Mouse (Mus musculus): ENCODE results near the gene Gpr4. TPM values are rescaled to one million over a fixed set of nuclear protein-coding genes. Genes with fewer than 3 reads are reported as not detected.

Gene Gpr4
- total and polyA plus RNA-seq, 3 experiments: 0.15 to 0.19 TPM; not detected in 1

DNA sequence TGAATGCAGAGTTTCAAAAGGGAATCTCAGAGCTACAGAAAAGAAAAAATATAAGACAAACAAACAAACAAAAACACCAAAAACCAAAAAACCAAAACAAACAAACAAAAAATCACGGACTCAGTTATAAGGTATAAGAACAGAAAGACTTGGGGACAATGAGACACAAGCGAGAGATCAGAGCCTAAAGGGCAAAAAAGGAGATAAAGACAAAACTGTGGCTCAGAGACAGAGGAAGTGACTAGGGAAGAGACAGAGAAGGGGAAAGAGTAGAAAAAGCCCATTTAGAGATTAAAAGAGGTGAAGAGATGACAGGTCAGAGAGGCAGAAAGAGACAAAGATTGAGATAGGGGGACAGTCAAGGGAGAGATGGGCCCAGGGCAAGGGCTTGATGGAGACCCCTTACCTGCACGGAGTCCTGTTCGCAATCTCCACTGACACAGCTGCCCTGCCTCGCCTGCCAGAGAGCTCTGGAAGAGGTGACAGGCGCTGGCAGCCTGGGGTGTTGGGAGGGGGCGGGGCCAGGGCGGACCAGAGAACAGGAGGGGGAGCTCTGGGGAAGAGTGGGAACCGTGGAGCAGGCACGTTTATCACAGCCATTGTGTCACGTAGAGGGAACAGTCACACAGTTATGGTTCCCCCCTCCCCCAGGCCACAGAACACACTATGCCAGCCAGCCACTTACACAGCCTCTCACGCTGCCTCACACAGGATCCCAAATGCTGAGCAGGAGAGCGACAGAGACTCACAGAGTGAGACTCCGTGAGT lies 46.5 kb upstream of the Gpr4 start, which contains the start of gene Gipr:
Gipr (minus strand) TSS at position 472 of the 768 bp plus-strand sequence.
- Histone ChIP-seq H3K36me3 (ENCODE audit: control insufficient read depth in 1 of 2, insufficient read depth in 2 of 2, low read length in 2 of 2) (peaks cover 0 to 7% of the 10 kb centered on the region in 2 experiments; a peak in 2 of 4 replicates), H3K4me3 (ENCODE audit: control insufficient read depth in 1 of 2, insufficient read depth in 1 of 2, low read depth in 2 of 2, low read length in 2 of 2) (peak within 1 kb of the TSS; percentile 24 to 33), H3K79me2 (ENCODE audit: control insufficient read depth, insufficient read depth, low read length, poor library complexity) (no peaks in the 10 kb centered on the region), H3K27me3 (ENCODE audit: control insufficient read depth in 1 of 2, insufficient read depth in 2 of 2, low read length in 2 of 2) (no peaks in the 10 kb centered on the region), H3K9ac (ENCODE audit: control insufficient read depth, low read depth, low read length, poor library complexity, severe bottlenecking) (peak within 1 kb of the TSS; percentile 4; the same call in 1 of the 2 replicates), H3K4me1 (ENCODE audit: control insufficient read depth in 1 of 2, insufficient read depth in 2 of 2, low read length in 2 of 2) (peaks cover 6 to 29% of the 10 kb centered on the region in 2 experiments; a peak in 3 of 4 replicates), H3K27ac (ENCODE audit: control insufficient read depth, low read depth, low read length) (no peak within 1 kb of the TSS; the same call in 1 of the 2 replicates), H3K9me3 (replicated peaks; ENCODE audit: insufficient read depth, low read length) (no peaks in the 10 kb centered on the region)
- DNase-seq (ENCODE audit: low read depth, low spot score): peak; percentile 71
- TF ChIP-seq ETS1 (IDR thresholded peaks at IDR 0.05; ENCODE audit: low read depth, low read length) (peak; percentile 6; the same call in 1 of the 2 replicates), ZMIZ1 (IDR thresholded peaks at IDR 0.05; ENCODE audit: low read depth, low read length) (no peak), ZNF384 (IDR thresholded peaks at IDR 0.05; ENCODE audit: low read depth, low read length) (no peak), POLR2A (IDR thresholded peaks at IDR 0.05; ENCODE audit: control insufficient read depth in 1 of 2, insufficient read depth in 1 of 2, low read depth in 1 of 2, low read length in 2 of 2, poor library complexity in 1 of 2) (no peak), USF1 (IDR thresholded peaks at IDR 0.05; ENCODE audit: low read depth, low read length) (no peak), TCF12 (IDR thresholded peaks at IDR 0.05; ENCODE audit: low read depth, low read length) (no peak), MYB (IDR thresholded peaks at IDR 0.05; ENCODE audit: low read depth, low read length) (no peak), EP300 (IDR thresholded peaks at IDR 0.05; ENCODE audit: low read depth in 1 of 2, low read length in 2 of 2) (0 out of 4 replicates have a peak, but pooled peaks of 1 of the 2 experiments have one; percentile 16), UBTF (IDR thresholded peaks at IDR 0.05; ENCODE audit: borderline replicate concordance, insufficient read depth, low read depth, low read length) (no peak), MAFK (IDR thresholded peaks at IDR 0.05; ENCODE audit: borderline replicate concordance, low read depth, low read length) (no peak), E2F4 (IDR thresholded peaks at IDR 0.05; ENCODE audit: borderline replicate concordance, low read depth, low read length) (no peak), BHLHE40 (IDR thresholded peaks at IDR 0.05; ENCODE audit: borderline replicate concordance, low read depth, low read length) (no peak), MAX (IDR thresholded peaks at IDR 0.05; ENCODE audit: low read length) (no peak), GABPA (IDR thresholded peaks at IDR 0.05; ENCODE audit: low read depth, low read length) (no peak), RAD21 (IDR thresholded peaks at IDR 0.05; ENCODE audit: low read depth, low read length) (no peak), HCFC1 (IDR thresholded peaks at IDR 0.05; ENCODE audit: low read depth, low read length) (no peak), NRF1 (IDR thresholded peaks at IDR 0.05; ENCODE audit: insufficient read depth, low read depth, low read length, poor library complexity, severe bottlenecking) (no peak), MXI1 (IDR thresholded peaks at IDR 0.05; ENCODE audit: low read depth, low read length) (peak; percentile 68; the same call in 1 of the 2 replicates), CHD1 (IDR thresholded peaks at IDR 0.05; ENCODE audit: low read depth, low read length) (0 out of 2 replicates have a peak, but pooled peaks have one; percentile 60), TBP (IDR thresholded peaks at IDR 0.05; ENCODE audit: low read depth, low read length) (no peak), CTCF (IDR thresholded peaks at IDR 0.05 in 2 of 3, conservative IDR thresholded peaks at IDR 0.05 in 1 of 3; ENCODE audit: control insufficient read depth in 1 of 3, insufficient read depth in 1 of 3, low read depth in 2 of 3, low read length in 3 of 3, poor library complexity in 1 of 3, severe bottlenecking in 1 of 3) (0 out of 6 replicates have a peak, but pooled peaks of 1 of the 3 experiments have one; percentile 1), MEF2A (IDR thresholded peaks at IDR 0.05; ENCODE audit: extremely low read depth, insufficient replicate concordance, low read depth, low read length, poor library complexity, severe bottlenecking) (no peak), JUND (IDR thresholded peaks at IDR 0.05; ENCODE audit: low read depth, low read length) (no peak), POLR2AphosphoS5 (IDR thresholded peaks at IDR 0.05; ENCODE audit: borderline replicate concordance, low read depth, low read length) (no peak), RCOR1 (IDR thresholded peaks at IDR 0.05; ENCODE audit: low read depth, low read length) (peak; percentile 8; the same call in 1 of the 2 replicates), CHD2 (IDR thresholded peaks at IDR 0.05; ENCODE audit: low read length) (no peak), USF2 (IDR thresholded peaks at IDR 0.05; ENCODE audit: borderline replicate concordance in 1 of 2, insufficient read depth in 1 of 2, low read depth in 1 of 2, low read length in 2 of 2) (no peak), NELFE (IDR thresholded peaks at IDR 0.05; ENCODE audit: low read depth, low read length) (no peak), KAT2A (conservative IDR thresholded peaks at IDR 0.05; ENCODE audit: low read depth, low read length) (no peak), POLR2AphosphoS2 (IDR thresholded peaks at IDR 0.05; ENCODE audit: low read length) (no peak), SMC3 (IDR thresholded peaks at IDR 0.05; ENCODE audit: low read depth, low read length) (no peak)
